Mouse (Mus musculus): Measurements from ENCODE around the gene Elac2. TPM values are rescaled to one million over a fixed set of nuclear protein-coding genes. Genes with fewer than 3 reads are reported as not detected.

Elac2 gene
- 31.3 and 31.7 TPM in 2 replicates for polyA plus RNA-seq (2012; rRNA removed)

DNA sequence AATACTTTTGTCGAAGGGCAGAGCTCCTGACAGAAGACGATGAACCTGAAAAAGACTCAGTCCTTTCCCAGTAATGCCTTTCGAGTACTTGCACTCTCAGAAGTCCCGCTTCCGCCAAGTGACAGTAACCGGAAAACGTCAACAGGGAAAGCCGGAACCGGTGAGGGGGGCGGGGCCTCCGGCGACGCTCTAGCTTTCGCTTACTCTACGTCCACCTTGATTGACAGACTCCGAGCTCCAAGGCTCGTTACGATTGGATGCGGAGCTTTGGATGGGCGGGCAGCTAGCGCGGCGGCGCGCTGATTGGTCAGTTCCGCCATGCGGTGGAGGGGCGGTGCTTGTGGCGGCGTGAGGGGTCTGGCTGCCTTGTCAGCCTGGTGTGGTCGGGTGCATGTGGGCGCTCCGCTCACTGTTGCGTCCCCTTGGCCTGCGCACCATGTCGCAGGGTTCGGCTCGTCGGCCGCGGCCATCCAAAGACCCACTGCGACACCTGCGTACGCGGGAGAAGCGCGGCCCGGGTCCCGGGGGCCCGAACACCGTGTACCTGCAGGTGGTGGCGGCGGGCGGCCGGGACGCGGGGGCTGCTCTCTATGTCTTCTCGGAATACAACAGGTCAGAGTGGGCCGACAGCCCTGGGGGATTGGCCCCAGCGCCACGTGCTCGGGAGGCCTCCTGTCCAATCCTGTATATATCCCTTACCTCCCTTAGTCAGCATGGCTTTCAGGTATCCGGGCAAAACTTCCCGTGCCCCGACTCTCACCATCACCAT lies at the start of gene Elac2:
Elac2 (plus strand) TSS at position 319 of the 769 bp plus-strand sequence.

Other genes starting within 250 kb of the Elac2 start
- 0.19 and 0.26 TPM in 2 replicates for gene 1700086D15Rik, start 180.9 kb downstream of the Elac2 start, polyA plus RNA-seq (2012; rRNA removed)
- gene Arhgap44, start 183.9 kb downstream of the Elac2 start, polyA plus RNA-seq (2012; rRNA removed), result 7.1 and 8.9 TPM in 2 replicates

All from central nervous system, embryonic 14 days (tissue).